Mouse (Mus musculus) CH12.LX (cell line): ENCODE data around the gene Fkbp4. TPM values are rescaled to one million over a fixed set of nuclear protein-coding genes. Genes with fewer than 3 reads are reported as not detected.
A peak's percentile ranks its signal among the peaks of the same experiment; 100 is the strongest.

Source experiments
- DNase-seq: peaks from one replicate; pipeline ENCODE4 v3.0.0-alpha.2; 2013; ENCODE audit errors: extremely low read depth
- H3K27ac ChIP-seq: 2 replicates; pipeline ENCODE4 v1.5.1; 2012; ENCODE audit warnings: low read depth, mild to moderate bottlenecking, control low read depth, moderate library complexity; ENCODE audit not compliant: insufficient read depth
- H3K27me3 ChIP-seq: replicated peaks from 2 replicates; pipeline ENCODE3; 2012; ENCODE audit warnings: inconsistent platforms
- H3K36me3 ChIP-seq, 2 experiments: replicated peaks in 1 of 2; 2 replicates each; pipeline versions ENCODE3 to v1.6.1; 2012; ENCODE audit warnings: inconsistent platforms in 1 of 2, low read length in 1 of 2, mild to moderate bottlenecking in 1 of 2, mixed read lengths in 1 of 2, moderate library complexity in 1 of 2; ENCODE audit not compliant: control insufficient read depth in 1 of 2, insufficient read depth in 1 of 2
- H3K4me1 ChIP-seq, 2 experiments: 2 replicates each; pipeline ENCODE4 v1.6.1; 2012; ENCODE audit warnings: inconsistent platforms in 1 of 2, moderate library complexity in 1 of 2; ENCODE audit not compliant: insufficient read depth in 2 of 2, control insufficient read depth in 1 of 2
- H3K4me2 ChIP-seq: 2 replicates; pipeline ENCODE4 v1.6.1; 2012; ENCODE audit warnings: low read depth, mild to moderate bottlenecking, control low read depth; ENCODE audit not compliant: poor library complexity, insufficient read depth, severe bottlenecking
- H3K4me3 ChIP-seq, 3 experiments: fragments of 150-350 bp in 1 of 3; sonication (generic) in 1 of 3; replicated peaks in 1 of 3; 2 replicates each; pipeline versions ENCODE3 to v1.5.1; 2011 to 2012; ENCODE audit warnings: low read depth in 2 of 3, low read length in 2 of 3, mild to moderate bottlenecking in 2 of 3, moderate library complexity in 2 of 3, control low read depth in 1 of 3, improper control_type of control experiment in 1 of 3, inconsistent platforms in 1 of 3, mixed read lengths in 1 of 3; ENCODE audit not compliant: poor library complexity in 1 of 3
- H3K79me2 ChIP-seq: replicated peaks from 2 replicates; pipeline ENCODE4 v1.6.1; 2012; ENCODE audit warnings: mild to moderate bottlenecking, moderate library complexity; ENCODE audit not compliant: control insufficient read depth, poor library complexity, insufficient read depth, severe bottlenecking; ENCODE audit errors: extremely low read depth
- H3K9ac ChIP-seq: 2 replicates; pipeline ENCODE4 v1.6.1; 2012; ENCODE audit warnings: low read depth, mild to moderate bottlenecking, control low read depth, moderate library complexity; ENCODE audit not compliant: insufficient read depth
- H3K9me3 ChIP-seq: replicated peaks from 2 replicates; pipeline ENCODE3; 2012; ENCODE audit warnings: low read length, inconsistent platforms, mixed read lengths
- BHLHE40 ChIP-seq: IDR thresholded peaks from 2 replicates; pipeline ENCODE4 v1.6.1; 2011; ENCODE audit warnings: mild to moderate bottlenecking, low read depth, low read length, improper control_type of control experiment
- CHD1 ChIP-seq: IDR thresholded peaks from 2 replicates; pipeline ENCODE4 v1.6.1; 2012; ENCODE audit warnings: low read depth, low read length, improper control_type of control experiment, inconsistent platforms
- EP300 ChIP-seq: IDR thresholded peaks from 2 replicates; pipeline ENCODE4 v1.6.1; 2011; ENCODE audit warnings: low read length, improper control_type of control experiment
- GABPA ChIP-seq: IDR thresholded peaks from 2 replicates; pipeline ENCODE4 v1.6.1; 2012; ENCODE audit warnings: low read depth, low read length, improper control_type of control experiment, inconsistent platforms; ENCODE audit not compliant: insufficient replicate concordance
- HCFC1 ChIP-seq: IDR thresholded peaks from 2 replicates; pipeline ENCODE4 v1.6.1; 2012; ENCODE audit warnings: low read depth, mild to moderate bottlenecking, inconsistent platforms, low read length, improper control_type of control experiment
- JUN ChIP-seq: IDR thresholded peaks from 2 replicates; pipeline ENCODE4 v1.6.1; 2011; ENCODE audit warnings: low read depth, mild to moderate bottlenecking, low read length, improper control_type of control experiment, moderate library complexity; ENCODE audit not compliant: insufficient read depth
- MAFK ChIP-seq: IDR thresholded peaks from 2 replicates; pipeline ENCODE4 v1.6.1; 2011; ENCODE audit warnings: low read length, improper control_type of control experiment; ENCODE audit not compliant: insufficient replicate concordance
- MAZ ChIP-seq: IDR thresholded peaks from 2 replicates; pipeline ENCODE4 v1.6.1; 2012; ENCODE audit warnings: low read depth, mild to moderate bottlenecking, inconsistent platforms, low read length, improper control_type of control experiment, moderate library complexity
- MEF2A ChIP-seq: IDR thresholded peaks from 2 replicates; pipeline ENCODE4 v1.6.1; 2014; ENCODE audit warnings: low read depth, mild to moderate bottlenecking, inconsistent platforms, low read length, improper control_type of control experiment, borderline replicate concordance
- MXI1 ChIP-seq: IDR thresholded peaks from 2 replicates; pipeline ENCODE4 v1.6.1; 2011; ENCODE audit warnings: mild to moderate bottlenecking, low read depth, low read length, improper control_type of control experiment
- MYC ChIP-seq: IDR thresholded peaks from 2 replicates; pipeline ENCODE4 v1.6.1; 2011; ENCODE audit warnings: low read depth, mild to moderate bottlenecking, improper control_type of control experiment, low read length
- POLR2AphosphoS2 ChIP-seq: IDR thresholded peaks from 2 replicates; pipeline ENCODE4 v1.6.1; 2011; ENCODE audit warnings: low read depth, low read length, improper control_type of control experiment
- RAD21 ChIP-seq: IDR thresholded peaks from 2 replicates; pipeline ENCODE4 v1.6.1; 2011; ENCODE audit warnings: low read depth, mild to moderate bottlenecking, low read length, improper control_type of control experiment, moderate library complexity
- SMC3 ChIP-seq: IDR thresholded peaks from 2 replicates; pipeline ENCODE4 v1.6.1; 2011; ENCODE audit warnings: low read depth, low read length, improper control_type of control experiment
- TBP ChIP-seq: conservative IDR thresholded peaks from 2 replicates; pipeline ENCODE4 v1.6.1; 2011; ENCODE audit warnings: low read depth, low read length, improper control_type of control experiment
- TCF12 ChIP-seq: IDR thresholded peaks from 2 replicates; pipeline ENCODE4 v1.6.1; 2014; ENCODE audit warnings: low read depth, mild to moderate bottlenecking, inconsistent platforms, low read length, improper control_type of control experiment
- ZKSCAN1 ChIP-seq: IDR thresholded peaks from 2 replicates; pipeline ENCODE4 v1.6.1; 2012; ENCODE audit warnings: low read depth, inconsistent platforms, low read length, improper control_type of control experiment, borderline replicate concordance
- ZMIZ1 ChIP-seq: IDR thresholded peaks from 2 replicates; pipeline ENCODE4 v1.6.1; 2012; ENCODE audit warnings: low read depth, mild to moderate bottlenecking, inconsistent platforms, low read length, improper control_type of control experiment
- ZNF384 ChIP-seq: IDR thresholded peaks from 2 replicates; pipeline ENCODE4 v1.6.1; 2012; ENCODE audit warnings: low read depth, low read length, improper control_type of control experiment, inconsistent platforms
- dilution Hi-C: fragments of 300-500 bp; cut with MboI; formaldehyde crosslinking; loops from 2 replicates; pipeline ENCODE4 v1.14.3; 2020; ENCODE audit warnings: low sequenced_read_pairs; ENCODE audit not compliant: extremely low pct_unique_long_range_greater_than_20kb, extremely low pct_ligation_motif_present
- in situ Hi-C: fragments of 300-500 bp; cut with MboI; formaldehyde crosslinking; loops from 3 replicates; pipeline ENCODE4 v1.14.3; 2019; ENCODE audit warnings: low sequenced_read_pairs, low pct_ligation_motif_present, low pct_unique_long_range_greater_than_20kb, mixed read lengths
- polyA plus RNA-seq: library from polyadenylated mRNA; unstranded; fragments of >175 nt; gene quantifications from 2 replicates; pipeline ENCODE4 v1.2.1, GENCODE M21; 2012; ENCODE audit warnings: low read depth; ENCODE audit not compliant: insufficient read length
- total RNA-seq, 2 experiments: library from RNA; depleted of rRNA; stranded (reverse); fragments of 300-350 nt in 1 of 2; fragments of >200 nt in 1 of 2; gene quantifications; 2 replicates each; pipeline ENCODE4 v1.2.3; 2012 to 2014

Fkbp4 gene
- total and polyA plus RNA-seq, 3 experiments = 198 to 304 (median 265) TPM

DNA sequence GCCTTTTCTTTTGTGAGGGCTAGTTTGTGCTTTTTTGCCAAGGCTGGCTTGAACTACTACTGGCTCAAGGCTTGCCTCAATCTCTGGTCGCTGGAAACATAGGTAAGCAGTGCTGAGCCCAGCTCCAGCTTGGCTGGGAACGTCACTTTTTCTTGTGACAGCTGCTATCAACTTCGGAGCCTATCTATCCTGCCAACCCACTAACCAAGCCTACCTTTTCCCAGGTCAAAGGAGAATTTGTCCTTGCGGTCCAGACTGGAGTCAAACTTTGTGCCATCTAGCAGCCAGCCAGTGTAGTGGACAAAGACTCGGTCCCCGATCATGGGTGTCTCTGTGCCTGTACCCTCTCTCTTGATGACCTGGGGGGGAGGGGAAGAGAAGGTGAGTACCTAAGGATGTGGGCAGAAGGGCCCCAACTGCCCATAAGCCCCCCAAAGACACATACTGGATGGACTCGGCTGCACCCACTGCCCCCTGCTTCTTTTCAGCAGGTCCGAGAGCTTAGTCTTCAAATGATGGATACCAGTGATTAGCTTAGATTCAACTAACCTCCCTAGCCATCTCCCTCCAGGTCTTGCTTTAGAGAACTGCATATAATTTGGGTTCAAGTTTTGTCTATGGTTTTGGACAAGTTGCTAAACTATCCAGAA is 2.0 kb downstream of the Fkbp4 start:
- Histone ChIP-seq H3K4me2 (peak overlapping the region; percentile 89), H3K9me3 (no peaks in the 10 kb centered on the region), H3K27ac (no peak overlapping the region), H3K36me3 (peaks cover 49 to 53% of the 10 kb centered on the region in 2 experiments), H3K9ac (peak overlapping the region; percentile 87; the same call in 1 of the 2 replicates), H3K27me3 (no peaks in the 10 kb centered on the region), H3K4me3 (peak overlapping the region in 1 of 3 experiments; percentile 100), H3K79me2 (peaks cover 27% of the 10 kb centered on the region), H3K4me1 (peaks cover 5 to 18% of the 10 kb centered on the region in 2 experiments; a peak in 3 of 4 replicates)
- in situ Hi-C loops (no loop called here), dilution Hi-C loops (no loop called here)
- TF ChIP-seq POLR2AphosphoS2 (no peak), MYC (no peak), BHLHE40 (no peak), ZNF384 (no peak), MAZ (no peak), TCF12 (no peak), GABPA (no peak), EP300 (no peak), HCFC1 (no peak), SMC3 (no peak), RAD21 (no peak)
- no peak for DNase-seq

DNA sequence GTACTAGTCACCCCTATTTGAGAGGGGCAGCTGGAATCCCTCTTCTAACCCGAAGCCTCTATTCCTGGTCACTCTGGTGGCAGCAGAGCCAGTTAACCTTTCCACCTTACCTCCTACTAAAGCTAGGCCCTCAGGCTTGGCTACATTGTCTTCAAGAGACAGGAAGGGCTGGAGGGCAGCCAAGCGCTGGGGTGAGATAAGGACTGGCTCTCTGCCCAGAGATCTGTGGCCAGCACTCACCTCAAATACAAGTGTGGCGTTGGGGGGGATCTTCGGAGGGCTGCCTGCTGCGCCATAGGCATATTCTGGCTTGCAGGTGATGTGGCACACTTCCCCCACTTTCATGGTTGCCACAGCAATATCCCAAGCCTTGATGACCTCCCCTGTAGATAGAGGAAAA is 3.0 kb downstream of the Fkbp4 start:
- no peak for TF ChIP-seq JUN
- no peak for TF ChIP-seq TCF12
- no peak for TF ChIP-seq MEF2A
- TF ChIP-seq MAZ = no peak
- no peak for TF ChIP-seq GABPA
- TF ChIP-seq MAFK = no peak
- TF ChIP-seq MXI1 = no peak
- no peak for TF ChIP-seq TBP
- no peak for TF ChIP-seq ZKSCAN1
- no peak for TF ChIP-seq ZMIZ1
- no peak for TF ChIP-seq CHD1
- no peaks in the 10 kb centered on the region for H3K9me3 ChIP-seq
- H3K27me3 ChIP-seq = no peaks in the 10 kb centered on the region
- no peak overlapping the region for H3K9ac ChIP-seq
- peaks cover 27% of the 10 kb centered on the region for H3K79me2 ChIP-seq
- no peak overlapping the region for H3K4me2 ChIP-seq
- H3K4me1 ChIP-seq = peaks cover 3 to 18% of the 10 kb centered on the region in 2 experiments; a peak in 3 of 4 replicates
- H3K27ac ChIP-seq = no peak overlapping the region
- H3K36me3 ChIP-seq = peaks cover 56 to 60% of the 10 kb centered on the region in 2 experiments
- DNase-seq = no peak
- in situ Hi-C loops (no loop called here), dilution Hi-C loops (no loop called here)
- H3K4me3 ChIP-seq = no peak overlapping the region
